Mouse (Mus musculus): ENCODE measurements around the gene Proser1. TPM values are rescaled to one million over a fixed set of nuclear protein-coding genes. Genes with fewer than 3 reads are reported as not detected.

Proser1 gene
- total RNA-seq, 2 experiments from 2014 or later, result 21.3 to 22.1 TPM

DNA sequence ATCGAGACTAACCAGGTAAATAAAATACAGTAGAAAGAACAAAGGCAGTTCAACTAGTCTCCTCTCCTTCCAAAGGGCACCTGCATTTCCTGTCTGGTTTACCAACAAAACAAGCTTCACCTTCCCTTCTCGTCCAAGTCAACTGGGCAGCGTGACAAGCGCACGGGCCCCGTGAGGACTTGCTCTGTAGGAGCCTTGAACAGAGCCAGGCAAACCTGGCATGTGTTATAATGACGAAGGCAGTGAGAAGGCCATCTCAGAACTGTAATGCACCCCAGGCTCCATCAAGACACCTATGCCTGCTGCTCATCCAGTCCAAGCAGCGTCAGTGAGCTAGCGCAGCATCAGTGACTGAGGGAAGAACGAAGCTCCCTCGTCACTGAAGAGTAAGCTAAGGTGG is 12.8 kb upstream of the Proser1 start:
- DNase-seq (ENCODE audit: extremely low spot score in 1 of 2, low spot score in 2 of 2), result peak in 1 of 2 experiments; percentile 7
- no peak overlapping the region for H3K27ac ChIP-seq
- no peak for TF ChIP-seq CTCF (IDR thresholded peaks at IDR 0.05)
- no peak overlapping the region for H3K4me3 ChIP-seq
- intact Hi-C loops (cut with DNase I), result no loop called here

DNA sequence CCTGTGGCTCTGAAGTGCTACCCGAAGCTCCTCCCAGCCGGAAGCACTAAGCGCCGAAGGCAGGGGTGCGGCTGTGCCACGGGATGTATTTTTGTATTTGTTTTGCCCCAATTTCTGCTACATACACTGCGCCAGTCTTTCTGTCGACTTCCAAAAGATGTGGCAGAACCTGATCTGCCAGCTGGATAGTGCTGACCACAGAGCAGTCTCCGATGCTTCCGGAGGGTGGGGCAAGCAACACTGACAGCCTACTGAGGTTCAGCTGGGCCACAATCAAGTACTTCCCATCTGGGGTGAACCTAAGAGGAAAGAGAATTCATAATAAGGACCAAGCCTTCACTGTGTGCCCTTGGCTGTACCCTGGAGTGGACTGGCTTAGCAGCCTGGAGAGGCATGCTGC is 11.1 kb upstream of the Proser1 start:
- Histone ChIP-seq H3K4me3 (no peak overlapping the region), H3K27ac (no peak overlapping the region)
- no peak for TF ChIP-seq CTCF (IDR thresholded peaks at IDR 0.05)
- no peak for DNase-seq (ENCODE audit: extremely low spot score in 1 of 2, low spot score in 2 of 2)
- intact Hi-C loops (cut with DNase I), result no loop called here

DNA sequence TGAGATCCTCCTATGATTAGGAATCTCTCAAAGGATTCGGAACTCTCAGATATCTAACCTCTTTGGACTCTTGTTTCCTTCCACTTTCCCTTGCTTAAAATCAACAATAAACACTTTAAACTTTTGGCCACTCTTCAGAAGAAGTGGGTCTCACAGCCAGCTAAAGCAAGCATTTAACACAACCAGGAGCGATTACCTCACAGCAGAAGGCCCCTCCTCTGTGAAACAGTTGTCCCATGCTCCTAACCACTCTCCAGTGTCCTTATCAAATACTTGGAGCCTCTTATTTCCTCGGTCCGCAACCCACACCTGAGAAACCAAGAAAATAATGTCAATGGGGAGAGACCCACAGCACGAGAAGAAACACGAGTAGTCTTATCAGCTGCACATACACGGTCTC is 10.1 kb upstream of the Proser1 start:
- intact Hi-C loops (cut with DNase I), result no loop called here
- Histone ChIP-seq H3K4me3 (no peak overlapping the region), H3K27ac (no peak overlapping the region)
- no peak for TF ChIP-seq CTCF (IDR thresholded peaks at IDR 0.05)
- no peak for DNase-seq (ENCODE audit: extremely low spot score in 1 of 2, low spot score in 2 of 2)

DNA sequence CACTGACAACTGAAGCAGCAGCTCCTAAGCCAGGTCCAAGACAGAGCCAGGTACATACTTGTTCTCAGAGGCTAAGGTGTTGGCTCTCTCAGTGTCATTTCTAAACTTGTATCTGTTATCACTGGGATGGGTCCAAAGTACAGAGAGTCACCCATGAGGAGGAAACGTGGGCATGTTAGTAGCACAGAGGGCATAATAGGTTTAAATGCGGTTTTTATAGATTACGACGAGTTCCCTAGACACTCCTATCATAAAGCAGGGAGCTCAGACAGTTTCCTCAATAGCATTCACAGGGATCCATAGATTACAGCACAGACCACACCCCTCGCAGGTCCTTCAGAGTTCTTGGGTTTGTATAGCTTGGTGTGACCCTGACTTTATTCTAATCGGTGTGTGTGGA is 9.5 kb upstream of the Proser1 start:
- intact Hi-C loops (cut with DNase I), result no loop called here
- DNase-seq (ENCODE audit: extremely low spot score in 1 of 2, low spot score in 2 of 2), result no peak
- no peak for TF ChIP-seq CTCF (IDR thresholded peaks at IDR 0.05)
- H3K27ac ChIP-seq, result no peak overlapping the region
- H3K4me3 ChIP-seq, result no peak overlapping the region

DNA sequence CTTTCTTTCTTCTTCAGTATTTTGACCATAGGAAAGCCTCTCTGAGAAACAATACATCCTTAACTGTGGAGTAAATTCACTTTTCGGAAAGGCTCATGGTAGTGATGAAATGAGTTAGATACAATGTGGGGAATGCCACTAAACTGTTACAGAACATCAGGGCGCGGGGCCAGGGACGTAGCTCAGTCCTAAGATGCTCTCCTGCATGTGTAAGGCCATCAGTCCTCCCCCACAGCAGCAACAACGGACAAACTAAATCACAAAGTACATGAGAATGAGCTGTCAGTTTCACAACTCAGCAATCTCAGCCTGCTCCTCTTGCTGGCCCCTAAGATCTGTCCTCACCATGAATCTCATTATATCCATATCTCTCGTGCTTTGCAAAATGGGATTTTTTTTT is 8.9 kb upstream of the Proser1 start:
- H3K27ac ChIP-seq, result no peak overlapping the region
- no peak for DNase-seq (ENCODE audit: extremely low spot score in 1 of 2, low spot score in 2 of 2)
- no peak for TF ChIP-seq CTCF (IDR thresholded peaks at IDR 0.05)
- intact Hi-C loops (cut with DNase I), result no loop called here
- H3K4me3 ChIP-seq, result no peak overlapping the region

DNA sequence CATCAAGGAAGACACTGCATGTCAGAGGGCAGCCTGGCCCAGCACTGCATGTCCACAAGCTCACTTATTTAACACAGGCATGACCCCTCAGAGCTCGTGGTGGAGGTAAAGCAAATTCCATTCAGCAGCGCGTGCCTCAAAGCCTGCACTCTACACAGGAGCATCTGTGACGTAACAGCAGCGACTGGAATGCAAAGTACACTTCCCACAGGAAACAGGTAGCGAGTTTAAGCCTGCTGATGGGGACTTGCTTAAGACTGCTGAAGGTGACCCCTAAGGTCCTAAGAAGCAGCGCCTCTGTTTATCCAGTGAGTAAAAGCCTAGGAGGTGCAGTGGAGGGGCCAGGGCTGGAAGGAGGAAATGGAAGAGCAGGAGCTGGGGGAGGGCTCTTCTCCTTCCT is 8.5 kb upstream of the Proser1 start:
- DNase-seq (ENCODE audit: extremely low spot score in 1 of 2, low spot score in 2 of 2), result no peak
- intact Hi-C loops (cut with DNase I), result no loop called here
- Histone ChIP-seq H3K4me3 (no peak overlapping the region), H3K27ac (no peak overlapping the region)
- no peak for TF ChIP-seq CTCF (IDR thresholded peaks at IDR 0.05)

DNA sequence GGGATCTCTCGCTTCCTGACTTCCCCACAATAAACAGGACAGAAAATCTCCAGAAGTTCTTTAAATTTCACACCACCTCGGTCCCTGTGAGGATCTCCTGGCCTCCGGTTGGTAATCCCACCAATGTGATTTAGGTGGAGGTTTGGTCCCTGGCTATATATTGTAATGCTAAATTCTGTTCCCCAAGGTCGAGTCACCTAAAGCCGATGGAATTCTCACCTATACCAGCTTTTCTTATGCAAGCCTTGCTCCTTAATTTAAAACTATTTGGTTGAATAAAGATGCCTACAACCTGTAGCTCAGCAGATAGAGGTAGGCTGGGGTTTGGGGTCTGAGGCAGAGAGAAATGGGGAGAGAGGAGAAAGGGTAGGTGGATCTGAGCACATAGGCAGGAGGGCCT is 5.7 kb upstream of the Proser1 start:
- no peak for DNase-seq (ENCODE audit: extremely low spot score in 1 of 2, low spot score in 2 of 2)
- Histone ChIP-seq H3K27ac (no peak overlapping the region), H3K4me3 (no peak overlapping the region)
- intact Hi-C loops (cut with DNase I), result no loop called here
- TF ChIP-seq CTCF (IDR thresholded peaks at IDR 0.05), result no peak

DNA sequence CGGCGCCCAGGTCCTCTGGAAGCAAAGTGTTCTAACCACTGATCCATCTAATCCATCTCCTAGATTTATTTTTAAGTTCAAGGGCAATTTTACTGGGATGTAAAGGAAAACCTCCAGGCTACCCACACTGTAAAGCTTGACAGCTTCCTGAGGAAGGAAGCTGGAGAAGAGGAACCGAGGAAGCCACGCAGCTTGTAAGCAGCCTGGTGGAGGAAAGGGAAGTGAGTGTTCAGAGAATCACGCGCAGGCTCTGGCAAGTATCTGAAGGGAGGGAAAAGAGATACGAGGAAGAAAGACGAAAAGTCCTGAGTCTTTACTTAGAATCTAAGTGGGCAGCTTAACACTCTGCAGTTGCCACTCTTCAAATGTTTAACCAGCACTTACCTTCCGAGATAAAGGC is 3.4 kb upstream of the Proser1 start:
- no peak overlapping the region for H3K4me3 ChIP-seq
- TF ChIP-seq CTCF (IDR thresholded peaks at IDR 0.05), result no peak
- no peak for DNase-seq (ENCODE audit: extremely low spot score in 1 of 2, low spot score in 2 of 2)
- H3K27ac ChIP-seq, result no peak overlapping the region
- intact Hi-C loops (cut with DNase I), result loop anchor here (5.0 kb wide), 2 partner anchors 402 to 443 kb away; partner anchors contain the start of genes Cog6 and Ufm1

DNA sequence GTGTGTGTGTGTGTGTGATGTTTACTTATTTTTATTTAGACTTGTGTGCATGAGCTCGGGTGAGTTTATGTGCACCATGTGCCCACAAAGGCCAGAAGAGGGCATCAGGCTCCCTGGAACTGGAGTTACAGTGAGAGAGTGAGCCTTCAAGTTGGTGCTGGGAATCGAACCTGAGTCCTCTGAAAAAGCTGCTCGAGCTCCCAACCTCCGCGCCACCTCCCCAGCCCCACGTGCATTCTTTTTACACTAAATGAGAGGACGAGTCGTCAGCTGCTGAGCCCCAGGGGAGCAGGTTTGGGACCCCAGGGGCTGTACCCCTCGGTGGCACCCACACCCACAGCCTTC is 793 bp upstream of the Proser1 start:
- H3K4me3 ChIP-seq, result peak overlapping the region; percentile 82
- peak overlapping the region; percentile 100 for H3K27ac ChIP-seq
- no peak for DNase-seq (ENCODE audit: extremely low spot score in 1 of 2, low spot score in 2 of 2)
- no peak for TF ChIP-seq CTCF (IDR thresholded peaks at IDR 0.05)
- intact Hi-C loops (cut with DNase I), result loop anchor here (5.0 kb wide), 2 partner anchors 400 to 445 kb away; partner anchors contain the start of genes Cog6 and Ufm1

DNA sequence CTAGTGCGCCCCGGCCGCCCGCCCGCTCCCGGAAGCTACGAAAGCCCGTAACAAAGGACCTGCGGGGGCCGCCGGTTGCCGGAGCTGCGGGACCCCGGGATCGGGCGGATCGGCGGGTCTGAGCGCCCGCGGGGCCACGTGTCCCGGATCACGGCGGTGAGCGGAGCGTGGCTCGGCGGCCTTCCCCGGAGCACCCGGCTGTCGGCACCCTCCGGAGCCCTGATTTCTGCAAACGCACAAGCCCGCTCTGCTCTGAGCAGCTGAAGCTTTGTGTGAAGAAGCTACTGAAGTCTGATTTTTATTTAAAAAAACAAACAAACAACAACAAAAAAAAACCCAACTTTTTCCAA is 274 bp downstream of the Proser1 start:
- peak overlapping the region; percentile 100 for H3K27ac ChIP-seq
- intact Hi-C loops (cut with DNase I), result loop anchor here (5.0 kb wide), 2 partner anchors 399 to 446 kb away; partner anchors contain the start of genes Cog6 and Ufm1
- no peak for TF ChIP-seq CTCF (IDR thresholded peaks at IDR 0.05)
- DNase-seq (ENCODE audit: extremely low spot score in 1 of 2, low spot score in 2 of 2), result no peak
- H3K4me3 ChIP-seq, result peak overlapping the region; percentile 82

DNA sequence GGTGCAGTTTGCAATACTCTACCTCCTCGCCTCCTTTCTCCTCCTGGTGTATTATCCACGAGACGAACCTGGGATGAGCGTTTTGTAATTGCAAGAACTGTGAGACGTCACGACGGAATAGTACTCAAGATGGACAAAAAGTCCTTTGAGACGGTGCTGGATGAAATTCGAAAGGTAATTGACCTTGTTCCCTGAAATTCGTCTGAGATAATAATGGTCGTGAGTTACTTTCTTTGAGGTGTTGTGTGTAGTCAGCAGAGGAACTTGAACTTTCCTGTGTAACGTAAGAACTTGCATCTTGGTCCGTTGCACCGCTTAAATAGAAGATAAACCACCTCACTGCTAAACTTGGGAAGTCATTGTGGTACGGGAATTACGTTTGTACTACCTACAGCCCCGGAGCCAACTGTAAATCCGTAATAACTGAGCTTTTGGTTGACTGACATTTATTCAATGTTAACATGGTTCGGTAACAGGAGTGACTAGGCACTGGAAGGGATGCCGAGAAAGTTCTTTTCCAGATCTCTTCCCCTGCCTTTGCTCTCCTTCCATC is 756 bp downstream of the Proser1 start:
- peak overlapping the region; percentile 100 for H3K27ac ChIP-seq
- DNase-seq (ENCODE audit: extremely low spot score in 1 of 2, low spot score in 2 of 2), result no peak
- intact Hi-C loops (cut with DNase I), result loop anchor here (5.0 kb wide), 2 partner anchors 398 to 447 kb away; partner anchors contain the start of genes Cog6 and Ufm1
- no peak for TF ChIP-seq CTCF (IDR thresholded peaks at IDR 0.05)
- peak overlapping the region; percentile 82 for H3K4me3 ChIP-seq

DNA sequence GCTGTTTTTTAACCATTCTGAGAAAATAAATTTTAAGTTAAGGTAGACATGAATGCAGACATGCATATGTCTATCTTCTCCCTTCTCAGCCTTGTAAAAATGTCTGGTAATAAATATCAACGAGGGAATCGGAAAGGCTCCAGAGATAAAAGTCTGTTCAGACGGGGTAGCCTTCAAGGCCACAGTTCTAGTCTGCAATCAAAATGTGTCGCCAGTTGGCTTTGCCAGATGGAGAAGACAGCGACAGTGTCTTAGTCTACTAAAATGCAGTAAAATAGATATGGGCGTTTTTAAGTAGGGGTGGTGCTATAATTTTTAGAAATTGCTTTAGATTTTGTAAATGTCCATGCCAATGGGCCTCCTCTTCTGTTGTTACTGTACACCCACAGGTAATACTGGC is 1.9 kb downstream of the Proser1 start:
- Histone ChIP-seq H3K4me3 (peak overlapping the region; percentile 82; the same call in 1 of the 2 replicates), H3K27ac (no peak overlapping the region)
- TF ChIP-seq CTCF (IDR thresholded peaks at IDR 0.05), result no peak
- DNase-seq (ENCODE audit: extremely low spot score in 1 of 2, low spot score in 2 of 2), result no peak
- intact Hi-C loops (cut with DNase I), result no loop called here

DNA sequence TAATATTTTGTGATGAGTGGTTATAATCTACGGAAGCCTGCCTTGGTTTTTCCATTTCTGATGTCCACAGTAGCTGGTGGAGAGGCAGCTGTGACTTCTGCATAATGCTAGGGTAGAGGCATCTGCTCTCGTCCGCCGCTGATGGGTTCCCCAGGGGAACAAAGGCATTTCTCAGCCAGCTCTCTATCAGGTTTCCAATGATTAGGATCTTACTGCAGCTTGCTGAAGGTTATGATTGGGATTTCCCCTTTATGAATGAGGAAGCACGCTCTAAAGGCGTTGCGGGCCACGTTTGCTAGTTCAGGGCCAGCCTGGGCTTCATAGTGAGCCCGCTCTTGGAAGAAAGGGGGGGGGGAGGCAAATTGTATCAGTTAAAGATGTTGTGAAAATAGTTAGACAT is 3.0 kb downstream of the Proser1 start:
- Histone ChIP-seq H3K27ac (no peak overlapping the region), H3K4me3 (no peak overlapping the region)
- TF ChIP-seq CTCF (IDR thresholded peaks at IDR 0.05), result no peak
- no peak for DNase-seq (ENCODE audit: extremely low spot score in 1 of 2, low spot score in 2 of 2)
- intact Hi-C loops (cut with DNase I), result no loop called here

All from left cerebral cortex, adult 2 months (tissue).